Mouse (Mus musculus) thymus, postnatal 10 days (tissue): ENCODE measurements around the gene Gm20683.
A peak's percentile ranks its signal among the peaks of the same experiment; 100 is the strongest.

Source experiments
- DNase-seq, 2 experiments: peaks; one replicate each; pipeline ENCODE4 v3.0.0; 2021; ENCODE audit warnings: low spot score in 2 of 2

Gm20683 gene

GRCm38 (mm10) chr17:25841117-25841880, at the start of gene Gm20683:
Gene Gm20683, minus strand, starts transcription at chr17:25841763.
- DNase-seq: no peak

DNA sequence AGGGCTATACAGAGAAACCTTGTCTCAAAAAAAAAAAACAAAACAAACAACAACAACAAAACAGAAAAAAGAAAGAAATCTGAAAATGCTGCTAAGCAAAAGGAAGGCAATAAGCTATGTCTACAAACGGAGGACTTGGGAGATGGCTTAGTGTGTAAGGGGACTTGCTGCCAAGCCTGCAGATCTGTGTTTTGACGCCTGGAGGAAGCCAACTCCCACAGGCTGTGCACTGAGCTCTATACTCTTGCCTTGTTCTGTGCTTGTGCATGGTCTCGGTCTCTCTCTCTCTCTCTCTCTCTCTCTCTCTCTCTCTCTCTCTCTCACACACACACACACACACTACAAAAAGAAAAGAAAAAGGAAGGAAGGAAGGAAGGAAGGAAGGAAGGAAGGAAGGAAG, 47.3 kb upstream of the Gm20683 start:
- DNase-seq: no peak

DNA sequence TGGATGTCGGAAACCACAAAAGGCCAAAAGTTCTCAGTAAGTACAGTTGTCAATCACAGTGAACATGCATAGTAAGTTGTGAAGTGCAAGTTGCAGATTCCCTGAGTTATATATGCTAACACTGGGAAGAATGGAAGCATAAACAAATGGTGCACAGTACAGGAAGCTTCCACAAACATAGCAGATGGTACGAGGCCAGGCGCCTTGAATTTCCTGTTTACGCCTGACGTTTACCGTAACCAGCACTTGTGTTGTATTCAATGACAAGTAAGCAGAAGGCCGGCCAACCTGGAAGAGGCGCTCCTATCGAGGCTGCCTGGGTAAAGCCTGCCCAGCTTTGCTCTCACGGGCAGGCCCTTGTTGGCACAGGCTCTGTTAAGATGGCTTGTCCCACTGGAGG, 45.9 kb upstream of the Gm20683 start:
- DNase-seq: no peak

DNA sequence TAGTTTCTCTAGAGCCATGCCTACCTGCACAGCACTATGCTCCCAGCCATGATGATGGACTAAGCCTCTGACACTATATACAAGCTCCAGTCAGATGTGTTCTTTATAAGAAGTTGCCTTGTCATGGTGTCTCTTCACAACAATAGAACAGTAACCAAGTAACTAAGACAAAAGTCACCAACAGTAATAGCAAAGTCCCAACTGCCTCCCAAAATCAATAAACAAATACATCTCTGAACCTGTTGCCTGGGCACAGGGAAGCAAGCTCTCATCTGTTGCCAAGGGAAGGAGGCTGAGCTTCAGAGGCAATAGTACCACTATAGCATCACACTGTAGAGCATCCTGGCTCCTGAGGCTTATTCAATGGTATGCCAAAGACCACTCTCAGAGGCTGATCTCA, 45.2 kb upstream of the Gm20683 start:
- no peak for DNase-seq

DNA sequence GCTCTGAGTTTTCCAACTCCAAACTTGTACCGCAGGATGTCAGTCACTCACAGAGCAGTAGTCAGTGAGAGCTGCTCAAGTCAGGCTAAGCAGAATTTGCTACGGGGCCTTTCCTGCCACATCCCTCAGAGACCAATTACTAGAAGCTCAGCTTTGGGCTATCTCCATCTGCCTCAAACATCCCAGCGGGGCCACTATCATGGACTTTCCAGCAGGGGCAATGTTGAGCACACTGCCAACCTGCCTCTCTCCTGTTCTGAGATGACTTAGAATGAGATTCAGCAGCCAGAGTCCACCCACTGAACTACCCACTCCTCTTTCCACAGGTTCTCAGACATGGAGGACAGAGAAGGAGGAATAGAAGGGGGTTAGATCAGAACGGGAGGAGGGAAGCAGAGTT, 44.1 kb upstream of the Gm20683 start:
- peak in 1 of 2 experiments; percentile 37 for DNase-seq

GRCm38 (mm10) chr17:25883824-25884223, 42.3 kb upstream of the Gm20683 start:
- no peak for DNase-seq

DNA sequence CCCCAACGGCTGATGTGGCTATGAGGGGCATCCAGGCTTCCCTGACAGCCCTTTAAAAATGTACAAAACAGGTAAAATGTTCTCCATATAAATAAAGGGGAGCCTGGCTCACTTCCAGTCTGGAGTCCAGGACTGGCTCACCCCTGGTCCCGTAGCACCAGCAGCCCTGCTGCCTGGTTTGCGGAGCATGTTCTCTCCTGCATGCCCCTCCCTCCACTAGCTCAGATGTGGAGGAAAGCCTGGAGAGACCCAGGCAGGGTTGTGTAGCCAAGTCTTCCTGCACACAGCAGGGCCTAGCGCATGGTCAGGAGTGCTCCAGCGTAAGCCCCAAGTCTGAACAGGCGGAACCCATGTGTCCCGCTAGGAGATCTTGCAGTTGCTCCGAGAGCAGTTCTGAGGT, 41.7 kb upstream of the Gm20683 start:
- DNase-seq: no peak

DNA sequence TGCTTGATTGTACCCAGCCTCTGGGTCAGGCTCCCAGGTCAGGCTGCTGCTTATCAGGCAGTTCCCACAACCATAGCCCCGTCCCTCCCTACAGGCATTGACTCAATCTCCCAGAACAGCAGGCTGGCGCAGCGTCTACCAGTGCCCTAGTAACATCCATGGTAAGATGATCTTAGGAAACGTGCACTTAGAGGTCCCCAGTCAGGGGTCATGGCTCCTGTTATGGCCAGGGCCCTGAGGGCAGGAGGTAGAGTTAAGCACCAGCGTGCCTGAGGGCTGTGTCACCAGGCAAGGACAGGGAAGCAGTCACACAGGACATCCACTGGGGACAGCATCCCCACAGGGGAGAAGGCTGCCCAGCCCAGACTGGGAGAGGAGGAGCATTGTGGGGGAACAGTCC, 40.7 kb upstream of the Gm20683 start:
- no peak for DNase-seq

DNA sequence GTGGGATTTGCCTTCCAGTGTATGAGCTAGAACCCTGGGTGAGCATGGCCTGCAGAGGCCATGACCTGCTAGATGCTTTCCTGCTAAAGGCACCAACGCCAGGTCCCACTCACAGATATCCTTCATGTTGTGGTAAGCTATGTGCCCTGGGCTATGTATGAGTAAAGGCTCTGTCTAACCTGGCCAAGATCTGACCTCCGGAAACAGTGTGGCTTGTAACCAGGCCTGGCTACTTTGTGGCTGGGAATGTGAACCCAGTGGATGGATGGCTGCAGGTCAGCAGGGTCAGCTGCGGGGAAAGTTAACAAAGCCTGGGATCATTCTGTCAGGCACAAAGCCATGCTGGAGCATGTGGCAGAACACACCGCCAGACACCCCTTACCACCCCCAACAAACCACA, 40.1 kb upstream of the Gm20683 start:
- DNase-seq: no peak

DNA sequence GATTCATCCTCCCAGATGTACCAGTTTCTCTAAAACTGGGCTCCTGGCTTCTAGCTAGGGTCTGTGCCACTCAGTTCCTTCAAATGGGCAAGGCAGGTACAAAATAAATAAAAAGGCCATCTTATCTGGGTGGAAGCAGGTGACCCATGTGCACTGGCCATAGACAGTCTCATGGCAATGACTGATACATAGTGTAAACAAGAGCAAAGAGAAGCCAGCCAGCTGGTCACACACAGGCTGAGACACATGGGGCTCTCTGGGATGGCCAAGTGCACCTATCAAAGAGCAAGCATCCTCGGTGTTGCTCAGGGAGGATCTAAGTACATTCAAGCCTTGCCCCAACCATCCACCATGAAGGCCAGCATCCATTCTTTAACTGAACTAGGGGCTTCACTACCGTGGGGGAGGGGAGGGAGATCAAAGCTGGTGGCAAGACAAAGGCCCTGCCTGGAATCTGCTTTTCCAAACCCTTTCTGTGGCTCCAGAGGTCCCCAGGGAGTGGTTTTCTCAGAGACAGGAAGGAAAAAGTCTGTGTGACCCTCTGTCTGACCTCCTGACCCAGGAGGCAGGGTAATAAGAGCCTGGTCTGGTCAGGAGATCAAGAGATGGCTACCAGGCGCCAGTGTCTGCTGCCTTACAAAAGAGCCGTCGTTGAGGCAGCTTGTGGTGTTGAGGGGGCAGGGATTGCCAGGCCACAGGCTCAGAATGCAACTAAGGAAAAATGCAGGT, 39.5 kb upstream of the Gm20683 start:
- DNase-seq: no peak

DNA sequence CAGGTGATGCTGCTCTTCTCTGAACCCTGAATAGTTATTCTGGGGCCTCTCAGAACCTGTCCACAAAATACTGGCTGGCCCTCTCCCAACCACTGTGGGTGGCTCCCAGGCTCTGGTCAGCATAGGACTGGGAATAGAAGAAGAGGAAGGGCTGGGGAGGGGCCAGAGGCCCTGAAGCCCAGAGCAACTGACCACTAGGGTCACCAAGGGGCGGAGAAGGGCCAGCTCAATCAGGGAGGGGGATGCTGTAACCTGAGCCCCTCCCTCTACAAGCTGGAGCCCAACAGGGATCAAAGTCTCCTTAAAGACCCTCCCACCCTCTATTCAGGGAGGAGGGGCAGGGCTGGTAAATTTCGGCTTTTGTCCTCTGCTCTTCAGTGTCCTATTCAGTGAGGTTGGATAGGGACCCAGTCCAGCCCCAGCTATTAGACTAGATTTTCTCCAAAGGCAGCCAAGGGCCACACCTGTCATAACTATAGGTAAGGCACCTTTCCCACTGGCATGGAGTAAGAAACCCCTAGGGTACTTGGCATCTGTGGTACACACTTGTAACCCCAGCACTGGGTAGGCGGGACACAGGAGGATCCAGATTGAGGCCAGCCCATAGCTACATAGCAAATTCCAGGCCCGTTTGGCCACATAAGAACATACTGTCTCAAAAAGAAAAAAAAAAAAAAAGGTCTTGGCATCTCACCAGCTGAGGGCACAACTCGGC, 38.8 kb upstream of the Gm20683 start, which contains the start of gene Wfikkn1:
Gene Wfikkn1, minus strand, starts transcription at position 663 of the 715 bp plus-strand sequence.
- DNase-seq: no peak

GRCm38 (mm10) chr17:25879750-25880149, 38.2 kb upstream of the Gm20683 start:
- DNase-seq: no peak

DNA sequence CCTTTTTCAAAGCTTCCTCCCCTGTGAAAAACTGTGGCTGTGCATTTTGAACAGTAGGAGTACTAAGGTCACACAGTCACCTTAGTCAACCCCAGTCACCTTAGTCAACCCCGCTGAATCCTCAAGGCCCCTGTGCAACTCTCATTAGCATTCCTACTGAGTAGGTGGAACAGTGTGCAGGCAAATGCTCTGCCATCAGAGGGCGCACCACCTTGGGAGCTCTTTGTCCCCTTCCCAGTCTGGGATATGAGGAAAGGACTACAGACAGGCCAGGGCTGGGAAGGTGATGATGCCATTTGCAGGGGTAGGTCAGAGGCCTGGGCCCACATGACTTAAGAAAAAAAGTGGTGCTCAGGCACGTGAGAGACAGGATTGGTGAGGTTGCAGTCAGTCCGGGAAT, 37.7 kb upstream of the Gm20683 start:
- no peak for DNase-seq

- DNase-seq: no peak
Observed at GRCm38 (mm10) chr17:25878611-25879180, 37.1 kb upstream of the Gm20683 start.

GRCm38 (mm10) chr17:25877741-25878610, 36.4 kb upstream of the Gm20683 start:
- DNase-seq: no peak

DNA sequence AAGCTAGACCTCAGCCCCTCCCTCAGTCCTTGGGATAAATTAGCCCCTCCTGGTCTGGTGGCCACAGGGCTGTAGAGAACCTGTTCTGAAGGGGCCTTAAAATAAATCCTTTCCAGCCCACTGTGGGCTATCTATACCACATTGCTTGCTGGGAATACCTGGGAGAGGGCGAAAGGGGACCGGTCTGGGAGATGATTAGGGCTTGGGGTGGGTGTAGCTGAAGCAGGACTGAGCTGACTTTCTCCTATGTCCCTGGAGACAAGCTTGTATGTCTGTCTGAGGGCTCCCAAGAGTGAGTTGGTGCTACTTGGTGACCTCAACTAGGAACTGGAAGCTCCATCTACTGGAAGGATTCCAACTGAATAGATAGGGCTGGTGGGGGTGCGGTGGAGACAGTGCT, 35.5 kb upstream of the Gm20683 start:
- DNase-seq: no peak

- DNase-seq: no peak
Observed at GRCm38 (mm10) chr17:25876347-25876915, 34.9 kb upstream of the Gm20683 start.

GRCm38 (mm10) chr17:25875171-25876136, 33.9 kb upstream of the Gm20683 start:
- peak; percentile 81 for DNase-seq

DNA sequence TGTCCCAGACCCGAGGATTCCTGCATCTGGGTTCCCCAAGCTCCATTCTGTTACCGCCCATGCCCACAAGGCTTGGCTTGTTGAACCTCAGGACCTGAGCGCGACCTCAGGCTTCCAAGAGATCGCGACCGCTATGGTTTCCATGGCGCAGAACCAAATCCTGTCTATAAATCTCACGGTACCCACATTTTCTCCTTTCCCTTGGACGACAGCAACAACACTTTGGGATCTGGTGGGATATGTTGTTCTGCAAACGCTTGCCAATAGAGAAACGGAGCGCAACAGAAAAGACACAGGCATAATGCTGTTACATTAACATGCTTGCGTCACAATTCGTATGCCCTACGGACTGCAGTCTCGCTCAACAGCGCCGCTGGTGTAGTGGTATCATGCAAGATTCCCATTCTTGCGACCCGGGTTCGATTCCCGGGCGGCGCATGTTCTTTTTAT, 33.2 kb upstream of the Gm20683 start, which contains the start of gene Mettl26:
Gene Mettl26, plus strand, starts transcription at position 354 of the 450 bp plus-strand sequence.
- DNase-seq: peak; percentile 92 to 96
